Mouse (Mus musculus): ENCODE measurements around the gene Tspan4. TPM values are rescaled to one million over a fixed set of nuclear protein-coding genes. Genes with fewer than 3 reads are reported as not detected.
A peak's percentile ranks its signal among the peaks of the same experiment; 100 is the strongest.

Tspan4 gene
- polyA plus RNA-seq, 1 experiment from 2014 or later: 58.9 TPM

DNA sequence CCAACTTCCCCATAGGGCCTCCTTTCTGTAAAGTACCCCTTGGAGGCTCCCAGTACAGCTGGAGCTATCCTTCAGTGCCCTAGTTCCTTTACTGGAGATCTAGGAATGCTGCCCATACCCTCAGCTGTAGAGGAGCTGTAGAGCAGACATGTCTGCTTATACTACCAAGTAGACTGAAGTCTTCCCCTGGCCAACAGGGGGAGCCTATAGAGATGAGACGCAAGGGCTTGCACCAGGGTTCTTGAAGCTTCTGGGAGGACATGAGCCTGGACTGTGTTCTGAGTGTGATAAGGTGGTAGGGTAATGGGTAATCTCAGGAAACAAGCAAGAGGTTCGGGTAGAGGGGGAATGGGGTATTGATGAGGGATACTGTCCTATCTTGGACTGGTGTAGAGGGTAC is 16.1 kb downstream of the Tspan4 start:
- Histone ChIP-seq H3K27ac (ENCODE audit: low read depth, low read length) (no peak overlapping the region), H3K27me3 (ENCODE audit: control insufficient read depth, insufficient read depth, low read length) (no peaks in the 10 kb centered on the region), H3K9ac (ENCODE audit: low read depth, low read length) (no peak overlapping the region), H3K4me2 (no peak overlapping the region), H3K9me3 (replicated peaks; ENCODE audit: control insufficient read depth, low read length) (no peaks in the 10 kb centered on the region), H3K4me1 (ENCODE audit: control insufficient read depth, insufficient read depth, low read length) (no peaks in the 10 kb centered on the region), H3K4me3 (ENCODE audit: low read depth, low read length) (no peak overlapping the region), H3K36me3 (ENCODE audit: control insufficient read depth, insufficient read depth, low read length) (0 out of 2 replicates have a peak, but pooled peaks cover 2% of the 10 kb centered on the region)
- WGBS (ENCODE audit: insufficient replicate concordance): 69% methylated on average over 2 of the region's 2 CpGs
- no peak for ATAC-seq (replicated peaks; ENCODE audit: insufficient number of reproducible peaks, low FRiP score, low TSS enrichment)

DNA sequence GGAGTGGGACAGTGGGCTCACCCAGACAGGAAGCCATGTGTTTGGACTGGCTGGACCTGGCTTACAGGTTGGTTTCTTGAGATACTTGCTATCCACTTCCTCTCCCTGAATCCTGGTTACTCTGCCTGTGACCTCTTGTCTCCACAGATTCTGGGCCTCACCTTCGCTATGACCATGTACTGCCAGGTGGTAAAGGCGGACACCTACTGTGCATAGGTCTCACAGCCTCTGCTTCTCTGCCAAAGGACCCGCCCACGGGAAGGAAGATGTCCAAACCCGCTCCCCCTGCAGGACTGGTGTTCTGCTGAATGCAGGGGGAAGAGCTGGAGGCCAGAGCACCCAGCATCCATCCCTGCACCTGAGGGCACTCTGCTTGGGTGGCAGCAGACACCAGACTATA is 17.7 kb downstream of the Tspan4 start:
- WGBS (ENCODE audit: insufficient replicate concordance): 76% methylated on average over 5 of the region's 5 CpGs
- Histone ChIP-seq H3K4me3 (ENCODE audit: low read depth, low read length) (no peak overlapping the region), H3K27ac (ENCODE audit: low read depth, low read length) (no peak overlapping the region), H3K9me3 (replicated peaks; ENCODE audit: control insufficient read depth, low read length) (no peaks in the 10 kb centered on the region), H3K36me3 (ENCODE audit: control insufficient read depth, insufficient read depth, low read length) (0 out of 2 replicates have a peak, but pooled peaks cover 2% of the 10 kb centered on the region), H3K4me1 (ENCODE audit: control insufficient read depth, insufficient read depth, low read length) (peaks cover 7% of the 10 kb centered on the region), H3K9ac (ENCODE audit: low read depth, low read length) (no peak overlapping the region), H3K27me3 (ENCODE audit: control insufficient read depth, insufficient read depth, low read length) (no peaks in the 10 kb centered on the region), H3K4me2 (no peak overlapping the region)
- ATAC-seq (replicated peaks; ENCODE audit: insufficient number of reproducible peaks, low FRiP score, low TSS enrichment): no peak

- 0 out of 2 replicates have a peak, but pooled peaks cover 2% of the 10 kb centered on the region for H3K36me3 ChIP-seq (ENCODE audit: control insufficient read depth, insufficient read depth, low read length)
- H3K4me1 ChIP-seq (ENCODE audit: control insufficient read depth, insufficient read depth, low read length): peaks cover 8% of the 10 kb centered on the region
- WGBS (ENCODE audit: insufficient replicate concordance): 61% methylated on average over 1 of the region's 1 CpGs
- no peak overlapping the region for H3K9ac ChIP-seq (ENCODE audit: low read depth, low read length)
- no peak overlapping the region for H3K4me2 ChIP-seq
- H3K9me3 ChIP-seq (replicated peaks; ENCODE audit: control insufficient read depth, low read length): no peaks in the 10 kb centered on the region
- no peak for ATAC-seq (replicated peaks; ENCODE audit: insufficient number of reproducible peaks, low FRiP score, low TSS enrichment)
- H3K27me3 ChIP-seq (ENCODE audit: control insufficient read depth, insufficient read depth, low read length): no peaks in the 10 kb centered on the region
- H3K4me3 ChIP-seq (ENCODE audit: low read depth, low read length): no peak overlapping the region
- H3K27ac ChIP-seq (ENCODE audit: low read depth, low read length): no peak overlapping the region
Measured at GRCm38 (mm10) chr7:141493729-141494128, 18.7 kb downstream of the Tspan4 start.

- no peak for ATAC-seq (replicated peaks; ENCODE audit: insufficient number of reproducible peaks, low FRiP score, low TSS enrichment)
- H3K36me3 ChIP-seq (ENCODE audit: control insufficient read depth, insufficient read depth, low read length): 0 out of 2 replicates have a peak, but pooled peaks cover 2% of the 10 kb centered on the region
- H3K4me3 ChIP-seq (ENCODE audit: low read depth, low read length): no peak overlapping the region
- H3K9me3 ChIP-seq (replicated peaks; ENCODE audit: control insufficient read depth, low read length): no peaks in the 10 kb centered on the region
- no peak overlapping the region for H3K27ac ChIP-seq (ENCODE audit: low read depth, low read length)
- no peak overlapping the region for H3K9ac ChIP-seq (ENCODE audit: low read depth, low read length)
- WGBS (ENCODE audit: insufficient replicate concordance): 86% methylated on average over 2 of the region's 2 CpGs
- peaks cover 13% of the 10 kb centered on the region for H3K4me1 ChIP-seq (ENCODE audit: control insufficient read depth, insufficient read depth, low read length)
- H3K4me2 ChIP-seq: no peak overlapping the region
- no peaks in the 10 kb centered on the region for H3K27me3 ChIP-seq (ENCODE audit: control insufficient read depth, insufficient read depth, low read length)
Measured at GRCm38 (mm10) chr7:141495379-141495778, 20.3 kb downstream of the Tspan4 start.

DNA sequence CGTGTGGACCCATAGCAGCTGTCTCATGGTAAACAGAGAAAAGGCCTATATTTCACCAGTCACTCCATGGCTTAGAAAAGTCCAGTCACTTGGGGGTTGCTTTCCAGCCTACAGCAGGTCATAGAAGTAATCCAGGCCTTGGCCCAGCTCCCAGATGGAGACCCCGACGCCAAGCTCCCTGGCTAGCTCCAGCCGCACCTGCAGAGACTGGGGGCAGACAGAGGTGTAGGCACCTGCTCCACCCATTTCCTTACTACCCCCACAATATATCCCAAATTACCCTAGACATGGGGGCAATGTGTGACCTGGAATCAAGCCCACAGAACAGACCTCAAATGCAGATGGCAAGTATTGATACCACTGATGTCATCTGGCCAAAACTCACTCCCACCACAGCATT is 20.9 kb downstream of the Tspan4 start:
- H3K4me1 ChIP-seq (ENCODE audit: control insufficient read depth, insufficient read depth, low read length): peaks cover 13% of the 10 kb centered on the region
- no peak overlapping the region for H3K27ac ChIP-seq (ENCODE audit: low read depth, low read length)
- 0 out of 2 replicates have a peak, but pooled peaks cover 2% of the 10 kb centered on the region for H3K36me3 ChIP-seq (ENCODE audit: control insufficient read depth, insufficient read depth, low read length)
- no peak overlapping the region for H3K4me2 ChIP-seq
- H3K27me3 ChIP-seq (ENCODE audit: control insufficient read depth, insufficient read depth, low read length): no peaks in the 10 kb centered on the region
- WGBS (ENCODE audit: insufficient replicate concordance): 78% methylated on average over 4 of the region's 4 CpGs
- H3K9me3 ChIP-seq (replicated peaks; ENCODE audit: control insufficient read depth, low read length): no peaks in the 10 kb centered on the region
- no peak for ATAC-seq (replicated peaks; ENCODE audit: insufficient number of reproducible peaks, low FRiP score, low TSS enrichment)
- H3K4me3 ChIP-seq (ENCODE audit: low read depth, low read length): no peak overlapping the region
- no peak overlapping the region for H3K9ac ChIP-seq (ENCODE audit: low read depth, low read length)

- Histone ChIP-seq H3K4me1 (ENCODE audit: control insufficient read depth, insufficient read depth, low read length) (peaks cover 13% of the 10 kb centered on the region), H3K4me3 (ENCODE audit: low read depth, low read length) (no peak overlapping the region), H3K9me3 (replicated peaks; ENCODE audit: control insufficient read depth, low read length) (no peaks in the 10 kb centered on the region), H3K27me3 (ENCODE audit: control insufficient read depth, insufficient read depth, low read length) (no peaks in the 10 kb centered on the region), H3K9ac (ENCODE audit: low read depth, low read length) (no peak overlapping the region), H3K27ac (ENCODE audit: low read depth, low read length) (no peak overlapping the region), H3K36me3 (ENCODE audit: control insufficient read depth, insufficient read depth, low read length) (0 out of 2 replicates have a peak, but pooled peaks cover 2% of the 10 kb centered on the region), H3K4me2 (no peak overlapping the region)
- 89% methylated on average over 3 of the region's 3 CpGs for WGBS (ENCODE audit: insufficient replicate concordance)
- no peak for ATAC-seq (replicated peaks; ENCODE audit: insufficient number of reproducible peaks, low FRiP score, low TSS enrichment)
Measured at GRCm38 (mm10) chr7:141497600-141497999, 22.6 kb downstream of the Tspan4 start.

DNA sequence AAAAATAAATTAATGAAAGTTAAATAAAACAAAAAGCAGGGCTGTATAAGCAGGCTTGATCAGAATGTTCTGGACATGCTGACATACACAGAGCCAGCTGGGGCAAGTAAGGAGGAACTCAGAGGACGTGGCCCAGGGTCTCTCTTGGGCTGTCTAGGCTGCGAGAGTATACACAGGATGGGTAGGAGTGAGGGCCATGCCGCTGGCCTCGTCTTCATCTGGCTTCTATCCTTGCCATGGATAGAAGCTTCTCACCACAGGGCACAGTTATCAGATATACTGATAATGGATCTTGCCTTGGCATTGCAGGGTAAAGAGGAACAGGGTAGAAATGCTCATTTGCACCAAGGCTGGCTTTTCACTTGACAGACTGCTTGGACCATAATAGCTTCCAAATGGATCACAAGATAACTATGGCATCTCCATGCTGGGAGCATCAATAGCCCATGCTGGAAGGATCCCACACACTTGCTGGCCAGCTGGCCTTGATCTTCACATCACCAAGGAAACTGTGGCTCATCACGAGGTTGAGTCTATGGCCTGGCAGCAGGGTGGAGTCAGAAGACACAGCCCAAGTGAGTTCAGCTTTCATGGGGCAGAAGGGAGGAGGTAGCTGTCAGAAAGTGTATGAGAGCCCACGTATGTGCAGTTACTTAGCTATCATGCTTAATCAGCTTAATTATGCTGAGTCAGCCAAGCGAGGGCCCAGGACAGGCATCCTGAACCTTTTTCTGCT is 26.9 kb downstream of the Tspan4 start:
- no peaks in the 10 kb centered on the region for H3K27me3 ChIP-seq (ENCODE audit: control insufficient read depth, insufficient read depth, low read length)

DNA sequence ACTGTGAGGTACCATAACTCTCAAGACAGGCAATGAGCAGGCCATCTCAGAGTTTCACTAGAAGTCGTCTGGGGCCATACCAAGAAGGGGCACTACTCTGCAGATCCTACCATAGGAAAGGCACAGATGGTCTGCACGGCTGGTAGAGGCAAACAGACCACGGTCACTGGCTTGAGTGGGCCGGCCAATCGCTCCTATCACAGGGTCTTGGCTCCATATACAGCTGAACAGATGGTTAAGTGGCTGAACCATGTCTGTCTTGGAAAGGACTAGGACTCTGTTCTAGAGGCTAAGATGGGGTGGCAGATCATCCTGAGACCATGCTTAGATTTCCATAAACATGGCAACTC is 27.5 kb downstream of the Tspan4 start:
- ATAC-seq (replicated peaks; ENCODE audit: insufficient number of reproducible peaks, low FRiP score, low TSS enrichment): no peak
- H3K9ac ChIP-seq (ENCODE audit: low read depth, low read length): no peak overlapping the region
- H3K4me2 ChIP-seq: no peak overlapping the region
- H3K27ac ChIP-seq (ENCODE audit: low read depth, low read length): no peak overlapping the region
- H3K27me3 ChIP-seq (ENCODE audit: control insufficient read depth, insufficient read depth, low read length): no peaks in the 10 kb centered on the region
- no peaks in the 10 kb centered on the region for H3K36me3 ChIP-seq (ENCODE audit: control insufficient read depth, insufficient read depth, low read length)
- H3K4me1 ChIP-seq (ENCODE audit: control insufficient read depth, insufficient read depth, low read length): peaks cover 9% of the 10 kb centered on the region
- no peaks in the 10 kb centered on the region for H3K9me3 ChIP-seq (replicated peaks; ENCODE audit: control insufficient read depth, low read length)
- 94% methylated on average over 5 of the region's 5 CpGs for WGBS (ENCODE audit: insufficient replicate concordance)
- no peak overlapping the region for H3K4me3 ChIP-seq (ENCODE audit: low read depth, low read length)

More for the DNA sequence above, 26.9 kb downstream of the Tspan4 start:
- no peak for ATAC-seq (replicated peaks; ENCODE audit: insufficient number of reproducible peaks, low FRiP score, low TSS enrichment)
- Histone ChIP-seq H3K9me3 (replicated peaks; ENCODE audit: control insufficient read depth, low read length) (no peaks in the 10 kb centered on the region), H3K4me3 (ENCODE audit: low read depth, low read length) (no peak overlapping the region), H3K4me2 (no peak overlapping the region), H3K4me1 (ENCODE audit: control insufficient read depth, insufficient read depth, low read length) (peaks cover 13% of the 10 kb centered on the region), H3K9ac (ENCODE audit: low read depth, low read length) (no peak overlapping the region), H3K36me3 (ENCODE audit: control insufficient read depth, insufficient read depth, low read length) (no peaks in the 10 kb centered on the region), H3K27ac (ENCODE audit: low read depth, low read length) (no peak overlapping the region)
- 82% methylated on average over 7 of the region's 7 CpGs for WGBS (ENCODE audit: insufficient replicate concordance)

GRCm38 (mm10) chr7:141506278-141506677 is 31.2 kb downstream of the Tspan4 start:
- H3K4me2 ChIP-seq: peak overlapping the region; percentile 11
- H3K4me3 ChIP-seq (ENCODE audit: low read depth, low read length): no peak overlapping the region
- H3K9ac ChIP-seq (ENCODE audit: low read depth, low read length): peak overlapping the region; percentile 7; the same call in 1 of the 2 replicates
- H3K27me3 ChIP-seq (ENCODE audit: control insufficient read depth, insufficient read depth, low read length): no peaks in the 10 kb centered on the region
- WGBS (ENCODE audit: insufficient replicate concordance): 69% methylated on average over 2 of the region's 2 CpGs
- H3K4me1 ChIP-seq (ENCODE audit: control insufficient read depth, insufficient read depth, low read length): peaks cover 12% of the 10 kb centered on the region
- no peak; the same call in 1 of the 2 replicates for ATAC-seq (replicated peaks; ENCODE audit: insufficient number of reproducible peaks, low FRiP score, low TSS enrichment)
- H3K36me3 ChIP-seq (ENCODE audit: control insufficient read depth, insufficient read depth, low read length): no peaks in the 10 kb centered on the region; the same call in 1 of the 2 replicates
- no peaks in the 10 kb centered on the region for H3K9me3 ChIP-seq (replicated peaks; ENCODE audit: control insufficient read depth, low read length)
- H3K27ac ChIP-seq (ENCODE audit: low read depth, low read length): no peak overlapping the region

All from heart, embryonic 11.5 days (tissue).